ENCODE assay signal across 10 mouse cellular contexts in genomic region chr5:118663999-118664398, GRCm38 (mm10).
A peak's percentile ranks its signal among the peaks of the same experiment; 100 is the strongest.
DNase-seq lines count a peak whose midpoint lies in the region; ATAC-seq and TF ChIP-seq lines count a peak whose summit lies in the region.
"Had no signal": no experiment of that assay in that cellular context is flagged by ENCODE, and none has a peak within 500 bp of the region (broad histone marks: within the 10 kb centered on the region; RNA-seq: fewer than 3 reads in every experiment).

No protein-coding gene starts in this region.

- no peak for TF ChIP-seq CTCF in C2C12 (IDR thresholded peaks at IDR 0.05; ENCODE audit: control insufficient read depth, insufficient read depth, insufficient read length)

- no peak overlapping the region for H3K4me3 ChIP-seq in C2C12 (ENCODE audit: insufficient read depth, poor library complexity, severe bottlenecking)
- no peak overlapping the region for H3K4me3 ChIP-seq in hindbrain, embryonic 11.5 days (ENCODE audit: low read depth, low read length)
- H3K4me3 ChIP-seq: embryonic facial prominence, embryonic 15.5 days; layer of hippocampus, adult 2 months had no signal

- H3K4me1 ChIP-seq in hindbrain, embryonic 11.5 days (replicated peaks; ENCODE audit: control insufficient read depth, insufficient read depth, low read length), result peaks cover 21% of the 10 kb centered on the region

- H3K27me3 ChIP-seq in C2C12 (ENCODE audit: control insufficient read depth, insufficient read depth, insufficient read length), result no peaks in the 10 kb centered on the region
- H3K27me3 ChIP-seq in hindbrain, embryonic 11.5 days (ENCODE audit: control insufficient read depth, insufficient read depth, low read length), result no peaks in the 10 kb centered on the region
- H3K27me3 ChIP-seq: embryonic facial prominence, embryonic 15.5 days had no signal

- no peak overlapping the region for H3ac ChIP-seq in C2C12 (ENCODE audit: control insufficient read depth, insufficient read length, low read depth)

- H3K36me3 ChIP-seq in C2C12 (ENCODE audit: control insufficient read depth, insufficient read depth), result no peaks in the 10 kb centered on the region
- H3K36me3 ChIP-seq in hindbrain, embryonic 11.5 days (ENCODE audit: control insufficient read depth, insufficient read depth, low read length), result no peaks in the 10 kb centered on the region
- H3K36me3 ChIP-seq: embryonic facial prominence, embryonic 15.5 days had no signal

- no peak overlapping the region for H3K4me2 ChIP-seq in hindbrain, embryonic 11.5 days (replicated peaks; ENCODE audit: low read depth, low read length)
- H3K4me2 ChIP-seq: embryonic facial prominence, embryonic 15.5 days had no signal

- H3K79me3 ChIP-seq in C2C12 (ENCODE audit: low read depth), result peaks cover 31% of the 10 kb centered on the region

- peak; percentile 60 for DNase-seq in heart, adult 8-10 months (ENCODE audit: low spot score)
- DNase-seq in heart, postnatal 4 days, result no peak
- DNase-seq in gastrocnemius, postnatal 25 days, result peak; percentile 74
- DNase-seq in lung, postnatal 36 days, result peak; percentile 77
- no peak for DNase-seq in hindbrain, embryonic 11.5 days (ENCODE audit: low spot score)
- DNase-seq in left cerebral cortex, adult 9 months (ENCODE audit: low spot score in 2 of 2), result no peak
- no peak for DNase-seq in right cerebral cortex, postnatal 36 days (ENCODE audit: low spot score in 2 of 2)

- peaks cover 88% of the 10 kb centered on the region for H3K79me2 ChIP-seq in C2C12 (ENCODE audit: control insufficient read depth, insufficient read depth)

- no peak overlapping the region for H3K27ac ChIP-seq in hindbrain, embryonic 11.5 days (ENCODE audit: low read depth, low read length)
- H3K27ac ChIP-seq: embryonic facial prominence, embryonic 15.5 days; layer of hippocampus, adult 2 months had no signal

- no peak for ATAC-seq in hindbrain, embryonic 11.5 days (ENCODE audit: low FRiP score)

- 87% methylated on average over 6 of the region's 6 CpGs for WGBS in hindbrain, embryonic 11.5 days

- H3K9ac ChIP-seq in hindbrain, embryonic 11.5 days (ENCODE audit: low read depth, low read length), result no peak overlapping the region
- H3K9ac ChIP-seq: embryonic facial prominence, embryonic 15.5 days had no signal

- H3K9me3 ChIP-seq in hindbrain, embryonic 11.5 days (ENCODE audit: control insufficient read depth, low read length), result no peaks in the 10 kb centered on the region
- H3K9me3 ChIP-seq: embryonic facial prominence, embryonic 15.5 days had no signal

TF ChIP-seq in C2C12, 6 proteins besides CTCF, POLR2A, EP300 and RAD21:
- TF ChIP-seq USF1 (IDR thresholded peaks at IDR 0.05; ENCODE audit: low read depth), result no peak
- peak; percentile 87 for TF ChIP-seq CEBPB (IDR thresholded peaks at IDR 0.05; ENCODE audit: low read depth)
- TF ChIP-seq MYOD1 (IDR thresholded peaks at IDR 0.05; ENCODE audit: control insufficient read depth, insufficient read length, low read depth), result peak; percentile 47
- no peak for TF ChIP-seq MAX (IDR thresholded peaks at IDR 0.05)
- no peak for TF ChIP-seq FOSL1 (IDR thresholded peaks at IDR 0.05; ENCODE audit: insufficient read depth, low read length, poor library complexity, severe bottlenecking)
- TF ChIP-seq MYOG (IDR thresholded peaks at IDR 0.05; ENCODE audit: control insufficient read depth, extremely low read depth, insufficient read length), result no peak
TF ChIP-seq in C2C12: peak in this region for 2.

Comparison
In these comparisons a context has a peak if more than half of its experiments do, and no peak if none do; other contexts are left out.
1. DNase-seq: peak in heart, adult 8-10 months (single experiment), gastrocnemius, postnatal 25 days (single experiment) and lung, postnatal 36 days (single experiment); none in heart, postnatal 4 days (single experiment), hindbrain, embryonic 11.5 days (single experiment), left cerebral cortex, adult 9 months (0 of 2) and right cerebral cortex, postnatal 36 days (0 of 2).